Mouse (Mus musculus) right cerebral cortex, postnatal 36 days (tissue): ENCODE results near the gene Cyp2w1.

Experiments used
- DNase-seq, 2 experiments: peaks; one replicate each; pipeline ENCODE4 v3.0.0; 2022; ENCODE audit warnings: low spot score in 2 of 2, mixed read lengths in 1 of 2

The Cyp2w1 gene

GRCm38 (mm10) chr5:139352317-139352716, at the start of gene Cyp2w1:
Cyp2w1 (plus strand) TSS chr5:139352617.
- no peak for DNase-seq

DNA sequence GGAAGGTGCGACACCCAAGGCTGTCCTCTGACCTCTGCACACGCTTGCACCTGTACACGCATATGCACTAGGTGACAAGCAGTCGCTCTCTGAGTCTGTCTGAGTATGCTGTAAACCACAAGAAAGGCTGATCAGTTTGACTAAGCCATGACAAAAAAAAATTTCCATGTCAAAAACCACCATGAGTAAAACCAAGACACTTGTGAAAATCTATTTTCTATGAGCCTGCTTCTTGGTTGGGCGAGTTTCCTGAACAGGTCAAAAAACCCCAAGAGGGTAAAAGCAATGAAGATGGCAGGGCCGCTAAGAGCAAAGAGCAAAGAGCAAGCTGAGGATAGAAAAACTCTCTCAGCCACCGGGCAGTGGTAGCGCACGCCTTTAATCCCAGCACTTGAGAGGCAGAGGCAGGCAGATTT, 48.8 kb upstream of the Cyp2w1 start:
- no peak for DNase-seq

DNA sequence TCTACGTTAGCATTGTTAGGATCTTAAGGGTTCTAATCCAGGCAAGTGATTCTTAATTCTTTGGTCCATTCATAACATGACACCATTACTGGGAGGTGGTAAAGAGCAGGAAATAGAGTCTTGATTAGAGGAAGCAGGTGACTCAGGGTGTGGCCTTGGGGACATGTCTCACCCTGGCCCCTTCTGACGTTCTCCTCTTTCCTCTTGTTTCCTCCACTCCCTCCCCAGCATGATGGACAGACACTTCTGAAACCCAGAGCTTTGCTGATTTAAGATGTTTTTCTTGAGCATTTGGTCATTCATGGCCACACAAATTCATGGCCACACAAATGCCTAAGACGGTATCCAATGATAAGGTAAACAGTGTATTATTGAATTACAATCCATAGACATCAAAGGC, 42.5 kb upstream of the Cyp2w1 start:
- no peak for DNase-seq

DNA sequence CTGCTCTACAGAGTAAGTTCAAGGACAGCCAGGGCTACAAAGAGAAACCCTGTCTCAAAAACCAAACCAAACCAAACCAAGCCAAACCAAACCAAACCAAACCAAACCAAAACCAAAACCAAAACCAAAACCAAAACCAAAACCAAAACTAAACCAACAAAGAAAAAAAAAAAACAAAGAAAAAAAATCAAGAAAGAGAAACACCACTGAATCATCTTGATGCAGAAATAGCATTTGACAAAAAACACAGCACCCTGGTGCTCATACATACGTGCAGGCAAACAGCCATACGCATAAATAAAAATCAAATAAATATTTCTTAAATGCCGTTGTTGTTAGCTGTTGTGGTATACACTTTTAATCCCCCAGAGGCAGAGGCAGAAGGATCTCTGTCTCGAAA, 41.9 kb upstream of the Cyp2w1 start:
- no peak for DNase-seq

DNA sequence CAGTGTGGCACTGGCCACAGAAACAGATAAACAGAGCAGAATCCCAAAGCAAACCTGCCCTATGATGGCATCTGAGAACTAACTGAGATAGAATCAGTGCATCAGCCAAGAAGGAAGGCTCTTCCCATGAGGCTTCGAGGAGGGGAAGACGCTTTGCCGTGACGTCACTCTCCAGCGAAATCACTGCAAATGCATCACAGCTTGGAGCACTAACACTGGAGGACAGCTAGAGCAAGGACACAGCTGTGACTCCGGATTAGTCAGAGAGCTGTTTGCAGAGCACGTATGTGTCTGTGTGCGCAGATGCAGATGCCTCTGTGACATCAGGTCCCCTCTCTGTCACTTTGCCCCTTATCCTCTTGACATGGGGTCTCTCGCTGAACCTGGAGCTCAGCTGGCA, 40.6 kb upstream of the Cyp2w1 start:
- no peak for DNase-seq

- no peak for DNase-seq
Observed at GRCm38 (mm10) chr5:139313536-139313935, 38.9 kb upstream of the Cyp2w1 start.

- no peak for DNase-seq
Observed at GRCm38 (mm10) chr5:139314941-139315642, 37.3 kb upstream of the Cyp2w1 start.

DNA sequence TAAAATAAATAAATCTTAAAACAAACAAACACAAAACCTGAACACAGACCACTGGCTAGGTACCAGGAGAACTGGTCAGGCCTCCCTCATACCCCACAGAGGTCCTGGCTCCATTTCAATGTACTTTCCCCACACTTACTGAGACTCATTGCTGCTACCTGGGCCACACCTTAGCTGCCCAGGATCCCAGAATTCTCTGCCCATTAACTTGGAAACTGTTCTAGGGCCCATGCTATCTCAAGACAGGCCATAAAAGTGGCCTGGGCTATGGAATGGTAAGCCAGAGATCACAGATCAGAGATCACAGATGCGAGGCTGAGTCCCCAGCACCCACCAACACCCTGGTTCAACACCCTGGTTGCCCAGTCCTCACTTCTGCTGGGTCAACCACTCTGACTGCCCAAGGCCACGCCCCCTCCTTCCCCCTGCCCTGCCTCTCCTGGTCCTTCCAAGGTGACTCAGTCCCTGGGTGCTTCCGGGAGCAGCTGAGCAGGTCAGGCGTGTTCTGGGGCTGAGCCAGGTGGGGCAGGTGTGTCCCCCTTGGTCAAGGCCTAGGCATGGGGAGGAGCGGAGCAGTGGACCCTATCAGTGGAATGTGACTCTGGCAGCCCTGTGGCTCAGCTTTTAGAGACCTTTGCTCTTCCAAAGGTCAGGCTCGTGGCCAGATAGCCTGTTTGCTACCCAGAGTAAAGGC, 35.3 kb upstream of the Cyp2w1 start:
- no peak for DNase-seq

GRCm38 (mm10) chr5:139317751-139318504, 34.5 kb upstream of the Cyp2w1 start:
- DNase-seq = peak; percentile 48 to 69

- DNase-seq = no peak
Observed at GRCm38 (mm10) chr5:139320424-139320823, 32.0 kb upstream of the Cyp2w1 start.

GRCm38 (mm10) chr5:139321331-139321730, 31.1 kb upstream of the Cyp2w1 start:
- no peak for DNase-seq

DNA sequence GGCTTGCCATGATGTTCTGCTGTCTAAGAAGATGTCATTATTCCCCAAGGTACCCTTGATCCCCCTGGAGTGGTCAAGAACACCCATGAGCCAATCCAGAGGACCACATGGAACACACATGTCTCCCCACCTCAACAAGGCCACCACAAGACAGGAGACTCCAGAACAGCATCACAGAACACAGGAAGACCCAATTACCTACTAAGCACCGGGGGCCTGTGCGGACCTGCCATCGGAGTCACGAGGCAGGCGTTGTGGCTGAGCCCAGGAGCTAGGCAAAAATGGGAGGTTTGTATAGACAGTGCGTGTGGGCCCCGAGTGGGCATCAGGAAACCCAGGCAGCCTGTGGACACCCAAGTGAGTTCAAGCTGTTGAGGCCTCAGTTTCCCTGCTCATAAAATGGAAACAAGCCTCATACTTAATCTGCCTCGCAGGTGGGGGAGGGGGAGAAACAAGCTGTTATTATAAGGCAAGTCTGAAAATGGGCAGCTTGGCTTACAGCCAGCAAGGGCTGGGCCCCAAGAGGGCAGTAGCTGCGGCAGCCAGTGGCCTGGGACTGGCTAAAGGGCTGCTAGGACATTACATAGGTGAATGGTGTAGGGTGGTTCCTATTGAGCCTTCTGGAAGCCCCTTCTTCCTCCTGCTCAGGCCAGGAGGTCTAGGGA, 29.0 kb upstream of the Cyp2w1 start:
- DNase-seq = no peak

DNA sequence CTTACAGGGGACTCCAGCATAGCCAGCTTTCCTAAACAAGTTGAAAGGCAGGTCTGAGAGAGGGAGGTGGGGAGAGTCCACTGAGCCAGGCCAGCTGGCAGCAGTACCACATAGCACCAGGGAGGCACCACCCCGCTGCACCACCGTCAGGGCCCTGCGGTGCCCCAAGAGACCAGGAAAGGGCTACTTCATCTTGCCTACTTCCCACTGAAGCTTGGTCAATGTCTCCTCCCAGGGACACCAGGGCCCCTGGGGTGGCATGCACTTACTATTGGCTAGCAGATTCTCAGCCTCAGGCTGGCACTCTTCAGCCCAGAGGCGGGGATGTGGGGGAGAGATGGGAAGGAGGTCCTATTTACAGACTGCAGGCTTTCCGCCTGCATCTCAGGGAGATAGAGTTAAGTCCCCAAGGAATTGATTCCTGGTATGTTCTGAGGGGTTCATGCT, 28.3 kb upstream of the Cyp2w1 start:
- DNase-seq = peak in 1 of 2 experiments; percentile 67

DNA sequence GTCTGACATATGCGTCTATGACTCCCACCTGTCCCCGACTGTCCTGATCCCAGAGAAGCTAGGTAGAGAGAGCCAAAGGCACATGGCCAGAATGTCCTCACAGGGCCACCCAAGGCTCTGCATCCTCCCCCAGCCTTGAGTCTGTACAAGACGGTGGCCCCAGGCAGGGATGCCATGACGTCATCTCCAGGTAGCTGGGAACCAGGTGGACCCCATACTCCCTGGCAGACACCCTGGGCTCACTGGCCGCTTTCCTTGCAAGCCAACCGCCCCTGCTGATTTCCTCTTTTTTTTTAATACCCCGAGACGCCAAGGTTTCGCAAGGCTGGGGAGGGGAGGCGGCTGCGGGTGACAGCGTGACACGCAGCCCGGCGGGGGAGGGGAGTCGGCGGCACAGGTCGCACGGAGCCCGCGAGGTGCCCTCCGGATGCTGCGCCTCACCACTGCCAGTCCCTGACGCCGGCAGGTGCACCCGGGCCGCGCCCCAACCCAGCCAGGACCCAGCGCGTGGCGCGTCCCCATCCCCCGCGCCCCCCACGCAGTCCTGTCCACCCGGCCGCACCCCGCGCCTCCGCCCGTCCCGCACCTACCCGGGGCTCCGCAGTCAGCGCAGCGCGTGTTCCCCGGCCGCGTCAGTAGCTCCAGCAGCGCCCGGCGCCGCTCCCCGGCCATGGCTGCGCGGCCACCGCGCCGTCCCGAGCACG, 27.6 kb upstream of the Cyp2w1 start:
- DNase-seq = peak in 1 of 2 experiments; percentile 38

- DNase-seq = peak; percentile 45 to 50
Observed at GRCm38 (mm10) chr5:139325395-139325966, 26.9 kb upstream of the Cyp2w1 start, which contains the start of gene Adap1. Adap1 (minus strand) TSS chr5:139325622.

DNA sequence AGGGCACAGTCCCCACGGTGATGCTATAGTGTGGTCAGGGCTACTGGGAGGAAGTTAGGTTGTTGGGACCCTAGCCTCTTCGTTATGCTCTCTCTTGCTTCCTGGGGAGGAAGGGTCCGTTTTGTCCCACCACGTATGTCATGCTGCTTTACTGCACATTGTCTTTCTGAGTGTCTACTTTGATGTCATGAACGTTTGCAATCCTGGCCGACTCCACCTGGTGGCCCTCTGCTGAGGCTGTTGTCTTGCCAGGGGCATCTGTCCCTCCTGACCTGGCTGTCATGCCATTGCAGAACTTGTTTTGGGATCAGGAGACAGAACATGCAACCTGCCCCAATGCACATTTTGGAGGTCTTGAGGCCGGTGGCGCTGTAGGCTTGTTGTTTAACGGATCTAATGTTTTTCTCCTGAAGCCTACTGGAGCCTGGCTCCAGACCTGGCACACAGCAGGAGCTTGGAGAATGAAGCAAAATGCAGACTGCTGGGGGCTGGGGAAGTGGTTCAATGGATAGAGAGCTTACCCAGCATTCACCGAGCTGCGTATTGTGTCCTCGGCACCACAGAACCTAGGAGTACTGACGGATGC, 26.2 kb upstream of the Cyp2w1 start:
- DNase-seq = no peak

DNA sequence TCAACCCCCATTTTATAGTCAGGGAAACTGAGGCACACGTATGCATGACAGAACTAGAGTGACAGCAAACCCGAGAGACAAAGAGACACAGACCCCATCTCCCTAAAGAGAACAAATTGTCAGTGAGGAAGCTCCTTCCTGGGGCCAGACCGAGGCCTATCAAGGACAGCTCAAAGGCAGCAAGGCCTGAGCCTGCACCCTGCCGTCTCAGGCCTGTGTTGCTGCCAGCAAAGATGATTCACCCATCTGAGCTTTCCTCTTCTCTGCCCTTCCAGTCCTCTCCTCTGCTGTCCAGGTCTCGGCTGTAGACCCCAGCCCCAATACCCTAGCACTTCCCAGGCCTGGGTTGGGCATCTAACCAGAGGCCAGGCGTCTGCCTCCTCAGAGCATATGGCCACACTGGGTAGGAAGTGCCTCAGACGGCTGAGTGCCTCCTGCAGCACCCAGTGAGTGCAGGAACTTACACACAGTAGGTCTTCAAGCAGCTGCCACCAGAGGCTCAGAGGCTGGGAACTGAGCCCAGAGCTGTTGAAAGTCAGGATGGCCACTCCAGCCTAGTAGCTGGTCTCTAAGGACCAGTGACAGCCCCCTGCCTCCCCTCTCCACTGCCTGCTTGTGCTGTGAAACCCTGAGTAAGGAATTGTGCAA, 25.3 kb upstream of the Cyp2w1 start:
- DNase-seq = no peak

GRCm38 (mm10) chr5:139327634-139328020, 24.8 kb upstream of the Cyp2w1 start:
- no peak for DNase-seq

DNA sequence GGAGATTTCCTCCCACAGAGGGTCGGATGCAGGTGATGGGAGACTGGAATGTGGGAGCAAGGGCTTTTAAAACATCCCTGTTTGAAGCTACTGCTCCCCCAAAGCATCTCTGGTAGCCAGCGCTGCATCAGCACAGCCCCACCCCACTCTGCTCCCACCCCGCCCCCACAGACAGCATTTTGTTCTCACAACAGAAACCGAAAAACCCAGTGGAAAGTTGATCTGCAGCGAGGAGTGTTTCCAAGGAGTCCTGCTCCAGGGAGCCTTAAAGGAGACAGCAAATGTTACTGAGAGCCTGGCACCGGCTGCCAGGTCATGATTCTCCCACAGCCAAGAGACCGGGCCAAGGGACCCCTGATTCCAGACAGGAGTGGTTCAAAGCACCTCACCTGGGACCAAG, 21.7 kb upstream of the Cyp2w1 start:
- no peak for DNase-seq

DNA sequence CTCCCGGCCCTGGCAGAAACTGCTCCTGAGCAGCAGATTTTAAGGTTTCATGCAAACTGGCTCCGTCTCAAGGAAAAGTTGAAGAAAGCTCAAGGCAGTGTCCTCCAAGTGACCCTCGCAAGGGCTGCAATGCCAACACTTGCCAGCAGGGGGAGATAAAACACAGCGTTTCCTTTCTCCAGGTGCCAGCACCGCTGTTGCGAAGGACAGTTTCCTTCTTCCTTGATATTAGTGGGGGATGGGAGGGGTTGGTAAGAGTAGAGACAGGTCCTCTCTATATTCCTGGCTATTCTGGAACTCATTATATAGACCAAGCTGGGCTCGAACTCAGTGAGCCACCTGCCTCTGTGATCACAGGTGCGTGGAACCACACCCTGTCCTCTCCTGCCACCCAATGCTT, 20.7 kb upstream of the Cyp2w1 start:
- DNase-seq = peak in 1 of 2 experiments; percentile 50
